Comparison of ENCODE assay signal across 7 mouse cellular contexts in the genomic region with DNA sequence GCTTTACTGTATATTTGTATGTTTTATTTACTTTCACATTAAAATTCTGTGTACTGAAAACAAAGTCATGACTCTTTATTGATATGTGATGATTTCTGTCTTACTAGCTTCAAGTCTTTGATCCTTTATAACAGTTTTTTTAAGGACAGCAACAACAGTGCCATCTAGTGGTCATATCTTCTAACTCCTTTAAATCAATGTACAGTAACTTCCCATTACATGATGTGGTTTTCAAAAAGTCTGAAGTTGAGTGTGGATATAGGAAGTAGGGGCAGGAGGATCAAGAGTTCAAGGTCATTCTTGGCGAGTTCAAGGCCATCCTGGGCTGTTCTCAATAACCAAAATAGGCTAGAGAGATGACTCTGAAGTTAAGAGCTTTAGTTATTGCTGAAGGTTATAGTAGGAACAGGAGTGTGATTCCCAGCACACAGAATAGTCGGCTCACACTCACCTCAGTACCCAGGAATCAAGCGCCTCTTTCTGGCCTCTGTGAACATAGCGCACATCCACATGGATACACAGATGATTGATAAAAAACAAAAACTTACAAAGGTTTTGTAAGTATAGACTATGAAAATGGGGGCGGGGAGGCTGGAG. TPM values are rescaled to one million over a fixed set of nuclear protein-coding genes. Genes with fewer than 3 reads are reported as not detected.
DNase-seq lines count a peak whose midpoint lies in the region; ATAC-seq lines count a peak whose summit lies in the region.

No protein-coding gene starts in this region.

- no peak overlapping the region for H3K4me3 ChIP-seq in kidney, embryonic 14.5 days (ENCODE audit: low read length)

- H3K36me3 ChIP-seq in kidney, embryonic 14.5 days (ENCODE audit: control insufficient read depth, insufficient read depth, low read length) = peaks cover 13% of the 10 kb centered on the region

- WGBS in kidney, embryonic 14.5 days = 83% methylated on average over 5 of the region's 5 CpGs

- no peaks in the 10 kb centered on the region for H3K9me3 ChIP-seq in kidney, embryonic 14.5 days (ENCODE audit: control insufficient read depth, low read length)

- 0 out of 2 replicates have a peak, but pooled peaks have one; percentile 35 for ATAC-seq in kidney, embryonic 14.5 days (ENCODE audit: low FRiP score, low TSS enrichment)

- H3K27me3 ChIP-seq in kidney, embryonic 14.5 days (ENCODE audit: control insufficient read depth, insufficient read depth, low read length) = no peaks in the 10 kb centered on the region

- no peak overlapping the region for H3K4me2 ChIP-seq in kidney, embryonic 14.5 days (replicated peaks; ENCODE audit: low read depth, low read length)

- H3K9ac ChIP-seq in kidney, embryonic 14.5 days (ENCODE audit: low read depth, low read length) = no peak overlapping the region

- no peak overlapping the region for H3K27ac ChIP-seq in kidney, embryonic 14.5 days (ENCODE audit: low read depth, low read length)

- DNase-seq in kidney, adult 11 months = no peak
- peak; percentile 76 for DNase-seq in CD4-positive, CD25-positive, alpha-beta regulatory T cell, adult 2 months (ENCODE audit: low read depth, low spot score)
- DNase-seq in Muller cell, postnatal 12 days (ENCODE audit: inconsistent ontology term) = peak; percentile 48
- peak; percentile 63 for DNase-seq in forelimb bud, embryonic 11.5 days (ENCODE audit: low read depth, low spot score)
- peak; percentile 4 to 12 for DNase-seq in natural killer cell, adult 2 months (ENCODE audit: low spot score in 2 of 2)
- DNase-seq in adrenal gland, adult 8-10 months = no peak

- H3K4me1 ChIP-seq in kidney, embryonic 14.5 days (ENCODE audit: control insufficient read depth, insufficient read depth, low read length) = no peaks in the 10 kb centered on the region

RNA-seq across cellular contexts. Expression of a gene that starts 6.9 kb away (rescaled TPM):
- 18.3 and 28.8 TPM in 2 replicates for polyA plus RNA-seq in kidney, embryonic 14.5 days (2014; fragmentation: Nextera tagmentation; extraction: Ambion mirVana)
- total RNA-seq in adrenal gland, adult 8-10 months (2022) = 10 to 100 TPM; 25.0 to 31.8 (median 28.4) TPM

RNA-seq across cellular contexts. Expression of a gene that starts 36.9 kb away (rescaled TPM):
- polyA plus RNA-seq in kidney, embryonic 14.5 days (2014; fragmentation: Nextera tagmentation; extraction: Ambion mirVana) = 6.9 and 7.3 TPM in 2 replicates
- 1 to 10 TPM; 3.5 to 5.9 (median 4.6) TPM for total RNA-seq in adrenal gland, adult 8-10 months (2022)

RNA-seq across cellular contexts. Expression of a gene that starts 46.4 kb away (rescaled TPM):
- polyA plus RNA-seq in kidney, embryonic 14.5 days (2014; fragmentation: Nextera tagmentation; extraction: Ambion mirVana) = 13.1 and 15.7 TPM in 2 replicates
- total RNA-seq in adrenal gland, adult 8-10 months (2022) = 10 to 100 TPM; 15.5 to 20.0 (median 19.2) TPM

RNA-seq across cellular contexts. Expression of a gene that starts 46.4 kb away (rescaled TPM):
- polyA plus RNA-seq in kidney, embryonic 14.5 days (2014; fragmentation: Nextera tagmentation; extraction: Ambion mirVana) = 1.5 and 1.9 TPM in 2 replicates
- total RNA-seq in adrenal gland, adult 8-10 months (2022) = 1 to 10 TPM; 3.9 to 5.4 (median 4.5) TPM

RNA-seq across cellular contexts. Expression of a gene that starts 47.5 kb away (rescaled TPM):
- polyA plus RNA-seq in kidney, embryonic 14.5 days (2014; fragmentation: Nextera tagmentation; extraction: Ambion mirVana) = 73.9 and 96.5 TPM in 2 replicates
- total RNA-seq in adrenal gland, adult 8-10 months (2022) = 100 to 1,000 TPM in 2 of 4 experiments, 10 to 100 TPM in 2; 71.5 to 127 (median 93.2) TPM

Comparison
In these comparisons a context has a peak if more than half of its experiments do, and no peak if none do; other contexts are left out.
1. DNase-seq: peak in CD4-positive, CD25-positive, alpha-beta regulatory T cell, adult 2 months (single experiment), Muller cell, postnatal 12 days (single experiment), forelimb bud, embryonic 11.5 days (single experiment) and natural killer cell, adult 2 months (2 of 2); none in kidney, adult 11 months (single experiment) and adrenal gland, adult 8-10 months (single experiment).